Mouse (Mus musculus) midbrain, embryonic 12.5 days (tissue): ENCODE measurements around the gene Dot1l. TPM values are rescaled to one million over a fixed set of nuclear protein-coding genes. Genes with fewer than 3 reads are reported as not detected.
"Not testable (repeated sequence)": the region's sequence is repeated elsewhere in the genome, so short reads cannot be mapped to it uniquely, and the experiment has no call there.

Source experiments
- ATAC-seq: fragments of 200-750 bp; cut with Nextera tagmentation; 2 replicates; pipeline ENCODE4 v1.8.0; 2017; ENCODE audit warnings: low read depth, moderate TSS enrichment, moderate library complexity; ENCODE audit not compliant: low FRiP score
- H3K27ac ChIP-seq: fragments of 300-500 bp; sonication (generic); replicated peaks from 2 replicates; pipeline ENCODE4 v1.5.1; 2016; ENCODE audit warnings: mild to moderate bottlenecking
- H3K27me3 ChIP-seq: fragments of 300-500 bp; sonication (generic); 2 replicates; pipeline ENCODE4 v1.6.1; 2016; ENCODE audit warnings: mild to moderate bottlenecking
- H3K36me3 ChIP-seq: fragments of 300-500 bp; sonication (generic); 2 replicates; pipeline ENCODE4 v1.6.1; 2016
- H3K4me1 ChIP-seq: fragments of 300-500 bp; sonication (generic); 2 replicates; pipeline ENCODE4 v1.6.1; 2016
- H3K4me2 ChIP-seq: fragments of 300-500 bp; sonication (generic); replicated peaks from 2 replicates; pipeline ENCODE4 v1.6.1; 2016; ENCODE audit warnings: mild to moderate bottlenecking, moderate library complexity
- H3K4me3 ChIP-seq: fragments of 300-500 bp; sonication (generic); 2 replicates; pipeline ENCODE4 v1.5.1; 2016; ENCODE audit warnings: mild to moderate bottlenecking
- H3K9ac ChIP-seq: fragments of 300-500 bp; sonication (generic); replicated peaks from 2 replicates; pipeline ENCODE4 v1.6.1; 2016; ENCODE audit warnings: mild to moderate bottlenecking, moderate library complexity
- H3K9me3 ChIP-seq: fragments of 300-500 bp; sonication (generic); 2 replicates; pipeline ENCODE4 v1.6.1; 2016; ENCODE audit warnings: mild to moderate bottlenecking
- WGBS: fragments of 180-500 bp; shearing (Covaris S2); methylation state at CpG from one replicate; pipeline ENCODE4 v1.1.7; 2016; 5-methylcytosine and 5-hydroxymethylcytosine counted together
- polyA plus RNA-seq: library from polyadenylated mRNA; unstranded; fragments of >200 nt; fragmentation: Nextera tagmentation; extraction: Ambion mirVana; gene quantifications from 2 replicates; pipeline ENCODE4 v1.2.1, GENCODE M21; 2016

The Dot1l gene
- polyA plus RNA-seq, 1 experiment from 2014 or later: 26.9 TPM

- Histone ChIP-seq H3K4me3 (no peak overlapping the region), H3K27me3 (no peaks in the 10 kb centered on the region), H3K9ac (no peak overlapping the region), H3K27ac (no peak overlapping the region), H3K4me1 (no peaks in the 10 kb centered on the region), H3K36me3 (no peaks in the 10 kb centered on the region), H3K4me2 (no peak overlapping the region), H3K9me3 (no peaks in the 10 kb centered on the region)
- no peak for ATAC-seq
- 56% methylated on average over 6 of the region's 6 CpGs for WGBS
These were observed 63.7 kb downstream of the Dot1l start for GRCm38 (mm10) chr10:80818599-80819281.

GRCm38 (mm10) chr10:80819406-80819805, 64.4 kb downstream of the Dot1l start:
- H3K4me1 ChIP-seq: no peaks in the 10 kb centered on the region
- H3K27ac ChIP-seq: no peak overlapping the region
- H3K4me3 ChIP-seq: no peak overlapping the region
- no peak overlapping the region for H3K4me2 ChIP-seq
- H3K36me3 ChIP-seq: no peaks in the 10 kb centered on the region
- WGBS: 57% methylated on average over 3 of the region's 3 CpGs
- H3K9ac ChIP-seq: no peak overlapping the region
- no peaks in the 10 kb centered on the region for H3K9me3 ChIP-seq
- H3K27me3 ChIP-seq: no peaks in the 10 kb centered on the region
- ATAC-seq: no peak

DNA sequence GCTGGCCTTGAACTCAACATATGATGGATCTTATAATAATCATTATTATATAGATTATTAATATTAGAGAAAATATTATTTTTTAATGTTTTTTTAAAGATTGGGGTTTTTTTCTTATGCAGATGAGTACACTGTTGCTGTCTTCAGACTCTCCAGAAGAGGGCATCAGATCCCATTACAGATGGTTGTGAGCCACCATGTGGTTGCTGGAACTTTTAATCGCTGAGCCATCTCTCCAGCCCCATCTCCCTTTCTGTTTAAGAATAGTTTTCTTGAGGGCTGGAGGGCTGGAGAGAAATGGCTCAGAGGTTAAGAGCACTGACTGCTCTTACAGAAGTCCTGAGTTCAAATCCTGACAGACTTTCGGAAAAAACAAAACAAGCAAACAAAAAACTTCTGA, 67.0 kb downstream of the Dot1l start:
- 38% methylated on average over 2 of the region's 2 CpGs for WGBS
- Histone ChIP-seq H3K27me3 (no peaks in the 10 kb centered on the region), H3K27ac (no peak overlapping the region), H3K9ac (no peak overlapping the region), H3K9me3 (no peaks in the 10 kb centered on the region), H3K4me1 (0 out of 2 replicates have a peak, but pooled peaks cover 4% of the 10 kb centered on the region), H3K4me2 (no peak overlapping the region), H3K36me3 (no peaks in the 10 kb centered on the region), H3K4me3 (no peak overlapping the region)
- ATAC-seq: no peak

DNA sequence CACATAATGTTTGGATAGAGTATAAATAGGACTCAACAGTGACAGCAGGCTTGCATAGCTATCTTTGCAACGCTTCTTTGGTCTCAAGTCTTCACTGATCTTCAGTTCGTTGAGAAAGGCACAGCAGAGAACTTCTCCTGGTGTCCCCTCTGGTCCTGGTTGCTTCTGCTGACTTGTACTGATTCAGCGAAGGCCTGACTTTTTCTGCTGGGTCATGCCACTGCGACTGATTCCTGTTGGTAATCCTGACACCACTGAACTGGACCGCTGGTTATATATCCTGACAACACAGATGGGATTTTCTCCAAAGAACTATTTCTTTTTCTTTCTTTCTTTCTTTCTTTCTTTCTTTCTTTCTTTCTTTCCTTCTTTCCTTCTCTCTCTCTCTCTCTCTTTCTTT, 67.5 kb downstream of the Dot1l start:
- H3K9me3 ChIP-seq: no peaks in the 10 kb centered on the region
- no peaks in the 10 kb centered on the region for H3K27me3 ChIP-seq
- WGBS: 86% methylated on average over 5 of the region's 5 CpGs
- no peak overlapping the region for H3K9ac ChIP-seq
- H3K4me1 ChIP-seq: peaks cover 6% of the 10 kb centered on the region
- no peak overlapping the region for H3K4me3 ChIP-seq
- no peak overlapping the region for H3K27ac ChIP-seq
- no peak overlapping the region for H3K4me2 ChIP-seq
- ATAC-seq: no peak
- H3K36me3 ChIP-seq: no peaks in the 10 kb centered on the region

GRCm38 (mm10) chr10:80823316-80823715, 68.3 kb downstream of the Dot1l start:
- no peak for ATAC-seq
- no peak overlapping the region for H3K9ac ChIP-seq
- no peak overlapping the region for H3K4me3 ChIP-seq
- H3K4me2 ChIP-seq: no peak overlapping the region
- peaks cover 13% of the 10 kb centered on the region for H3K4me1 ChIP-seq
- H3K27ac ChIP-seq: no peak overlapping the region
- no peaks in the 10 kb centered on the region for H3K27me3 ChIP-seq
- 0 out of 2 replicates have a peak, but pooled peaks cover 3% of the 10 kb centered on the region for H3K36me3 ChIP-seq
- 82% methylated on average over 1 of the region's 1 CpGs for WGBS
- no peaks in the 10 kb centered on the region for H3K9me3 ChIP-seq

DNA sequence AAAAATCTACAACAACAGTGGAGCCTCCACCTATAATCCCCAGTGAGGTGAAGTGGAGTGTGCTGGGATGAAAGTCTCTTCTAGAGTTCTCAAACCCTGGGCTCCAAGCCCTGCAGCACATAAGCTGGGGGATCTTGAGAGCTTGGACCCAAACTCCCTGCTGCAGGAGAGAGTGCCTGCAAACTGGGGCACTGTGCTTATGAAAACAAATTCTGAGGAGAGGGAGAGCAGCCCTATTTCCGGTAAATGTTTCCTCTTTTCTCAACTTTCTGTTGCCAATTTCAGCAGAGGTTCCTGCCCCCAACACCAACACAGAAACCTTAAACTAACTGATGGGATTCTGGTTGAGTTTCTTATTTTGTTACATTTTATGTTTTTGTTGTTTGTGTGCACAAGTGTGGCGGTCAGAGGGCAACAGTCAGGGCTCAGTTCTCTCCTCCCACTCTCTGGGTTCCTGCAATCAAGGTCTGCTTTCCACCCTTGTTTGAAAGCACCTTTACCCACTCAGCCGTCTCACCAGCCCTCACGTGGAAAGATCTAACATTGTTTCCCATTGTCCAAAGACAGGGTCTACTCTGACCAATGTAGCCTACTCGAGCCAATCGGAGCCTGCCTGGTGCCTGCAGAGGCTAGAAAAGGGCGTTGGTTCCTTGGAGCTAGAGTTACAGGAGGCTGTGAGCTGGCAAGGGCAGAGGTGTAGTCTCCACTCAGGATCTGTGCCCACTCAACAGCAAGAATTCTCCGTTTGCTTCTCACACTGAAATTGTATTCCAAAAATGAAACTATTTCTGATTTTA, 69.0 kb downstream of the Dot1l start:
- Histone ChIP-seq H3K9ac (no peak overlapping the region; the same call in 1 of the 2 replicates), H3K4me1 (peaks cover 16% of the 10 kb centered on the region), H3K4me2 (no peak overlapping the region), H3K36me3 (peaks cover 8% of the 10 kb centered on the region), H3K27me3 (no peaks in the 10 kb centered on the region), H3K4me3 (no peak overlapping the region), H3K9me3 (no peaks in the 10 kb centered on the region), H3K27ac (no peak overlapping the region)
- ATAC-seq: no peak
- 76% methylated on average over 8 of the region's 8 CpGs for WGBS

DNA sequence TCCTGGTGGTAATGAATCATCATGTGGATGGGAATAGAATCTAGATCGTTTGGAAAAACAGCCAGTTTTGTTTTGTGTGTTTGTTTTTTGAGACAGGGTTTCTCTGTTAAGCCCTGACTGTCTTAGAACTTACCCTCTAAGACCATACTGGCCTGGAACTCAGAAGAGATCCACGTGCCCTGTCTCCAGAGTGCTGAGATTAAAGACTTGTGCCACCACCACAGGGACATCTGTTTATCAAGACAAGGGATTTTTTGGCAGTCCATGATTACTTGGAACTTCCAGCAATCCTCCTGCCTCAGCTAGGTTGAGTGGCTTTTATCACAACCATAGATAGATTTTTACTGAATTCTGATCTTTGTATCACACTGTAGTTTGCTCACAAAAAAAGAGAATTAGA, 69.8 kb downstream of the Dot1l start:
- ATAC-seq: no peak
- WGBS: 78% methylated on average over 2 of the region's 2 CpGs

DNA sequence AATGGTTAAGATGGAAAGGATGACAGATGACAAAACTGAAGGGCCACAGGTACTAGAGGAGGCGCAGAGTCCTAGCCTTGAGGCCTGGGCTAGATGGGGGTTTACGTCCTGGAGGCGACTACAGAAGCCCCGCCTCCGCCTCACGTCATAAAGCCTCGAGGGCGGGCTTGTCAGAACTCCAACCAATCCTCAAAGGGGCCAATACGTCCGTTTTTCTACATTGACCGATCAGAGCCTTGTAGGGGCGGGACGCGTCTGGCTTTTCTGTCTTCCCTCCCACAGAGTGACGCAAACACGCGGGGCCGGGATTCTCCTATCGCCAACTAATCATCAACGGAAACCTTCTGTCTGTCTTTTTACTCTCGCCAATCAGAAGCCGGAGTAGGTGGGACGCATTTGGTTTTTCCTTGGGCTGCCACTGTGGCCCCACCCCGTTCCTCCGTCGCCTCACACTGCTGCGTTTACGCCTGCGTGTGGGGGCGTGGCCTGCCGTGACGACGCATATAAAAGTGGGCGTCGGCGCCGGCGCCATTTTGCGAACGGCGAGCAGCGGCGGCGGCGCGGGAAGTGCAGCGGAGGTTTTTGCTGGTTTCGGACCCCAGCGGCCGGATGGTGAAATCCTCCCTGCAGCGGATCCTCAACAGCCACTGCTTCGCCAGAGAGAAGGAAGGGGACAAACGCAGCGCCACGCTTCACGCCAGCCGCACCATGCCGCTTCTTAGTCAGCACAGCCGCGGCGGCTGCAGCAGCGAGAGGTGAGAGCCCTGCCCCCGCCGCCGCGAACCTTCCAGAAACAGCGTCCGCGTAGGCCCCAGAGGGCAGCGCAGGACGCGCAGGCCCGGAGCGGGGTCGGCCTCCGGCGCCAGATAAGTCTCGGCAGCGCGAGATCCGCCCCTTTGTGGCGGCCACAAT, 71.4 kb downstream of the Dot1l start, which contains the start of gene Oaz1:
TSS of gene Oaz1 (plus strand) at position 506 of the 912 bp plus-strand sequence.
- under 1% methylated on average over 77 of the region's 82 CpGs for WGBS
- Histone ChIP-seq H3K27ac (peak within 1 kb of the TSS; percentile 91), H3K27me3 (no peaks in the 10 kb centered on the region), H3K4me2 (peak within 1 kb of the TSS; percentile 98), H3K4me1 (peaks cover 39% of the 10 kb centered on the region), H3K9ac (peak within 1 kb of the TSS; percentile 97), H3K36me3 (peaks cover 24% of the 10 kb centered on the region), H3K9me3 (no peaks in the 10 kb centered on the region), H3K4me3 (peak within 1 kb of the TSS; percentile 90)
- peak; percentile 96 for ATAC-seq

More for the DNA sequence above, 69.8 kb downstream of the Dot1l start:
- Histone ChIP-seq H3K4me3 (no peak overlapping the region), H3K36me3 (peaks cover 16% of the 10 kb centered on the region), H3K9ac (no peak overlapping the region), H3K27ac (no peak overlapping the region), H3K9me3 (no peaks in the 10 kb centered on the region), H3K4me1 (peaks cover 24% of the 10 kb centered on the region), H3K4me2 (no peak overlapping the region), H3K27me3 (no peaks in the 10 kb centered on the region)

DNA sequence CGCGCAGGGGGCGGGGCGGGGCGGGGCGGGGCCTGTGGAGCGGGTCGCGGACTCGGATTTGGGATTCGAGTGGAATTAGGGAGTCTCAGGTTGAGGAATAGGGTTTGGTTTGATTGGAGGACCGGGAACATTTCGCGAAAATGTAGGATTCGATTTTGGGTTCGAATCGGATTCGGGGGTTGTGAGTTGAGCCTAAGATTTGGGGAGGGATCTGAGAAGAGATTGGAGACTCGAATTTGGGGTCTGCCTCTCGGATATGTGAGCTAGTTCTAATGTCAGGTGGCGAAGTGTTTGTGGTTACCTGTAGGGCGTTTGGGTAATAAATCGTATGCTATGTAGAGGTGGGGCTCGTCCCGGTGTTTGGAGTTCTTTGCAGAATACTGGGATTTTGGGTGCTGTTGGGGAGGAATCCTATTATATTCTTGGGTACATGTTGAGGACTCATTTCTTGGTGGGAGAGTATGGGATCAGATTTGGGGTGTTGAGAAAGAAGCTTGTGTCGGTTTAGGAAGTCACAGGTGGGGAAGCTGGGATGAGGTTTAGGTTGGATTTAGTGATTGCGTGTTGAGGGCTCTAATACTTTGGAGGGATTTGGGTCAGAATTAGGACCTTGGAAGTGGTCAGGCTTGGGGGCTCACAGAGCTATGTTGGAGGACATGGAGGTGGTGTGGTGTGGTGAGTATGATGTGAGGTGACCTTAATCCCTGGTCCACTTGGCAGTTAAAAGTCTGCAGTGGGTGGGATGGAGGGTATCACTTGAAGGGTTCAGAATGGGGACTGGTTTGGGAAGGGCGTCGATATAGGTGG, 72.3 kb downstream of the Dot1l start:
- peaks cover 41% of the 10 kb centered on the region for H3K4me1 ChIP-seq
- H3K36me3 ChIP-seq: peaks cover 24% of the 10 kb centered on the region
- no peaks in the 10 kb centered on the region for H3K9me3 ChIP-seq
- H3K27ac ChIP-seq: peak overlapping the region; percentile 91
- peak overlapping the region; percentile 98 for H3K4me2 ChIP-seq
- peak overlapping the region; percentile 97 for H3K9ac ChIP-seq
- H3K27me3 ChIP-seq: no peaks in the 10 kb centered on the region
- peak overlapping the region; percentile 90 for H3K4me3 ChIP-seq
- no peak for ATAC-seq
- 9% methylated on average over 29 of the region's 29 CpGs for WGBS

GRCm38 (mm10) chr10:80827870-80828420, 72.9 kb downstream of the Dot1l start:
- peaks cover 24% of the 10 kb centered on the region for H3K36me3 ChIP-seq
- peaks cover 46% of the 10 kb centered on the region for H3K4me1 ChIP-seq
- peak overlapping the region; percentile 97 for H3K9ac ChIP-seq
- no peaks in the 10 kb centered on the region for H3K9me3 ChIP-seq
- ATAC-seq: no peak
- H3K27ac ChIP-seq: no peak overlapping the region
- peak overlapping the region; percentile 90 for H3K4me3 ChIP-seq
- peak overlapping the region; percentile 98 for H3K4me2 ChIP-seq
- WGBS: 94% methylated on average over 10 of the region's 10 CpGs
- H3K27me3 ChIP-seq: no peaks in the 10 kb centered on the region

DNA sequence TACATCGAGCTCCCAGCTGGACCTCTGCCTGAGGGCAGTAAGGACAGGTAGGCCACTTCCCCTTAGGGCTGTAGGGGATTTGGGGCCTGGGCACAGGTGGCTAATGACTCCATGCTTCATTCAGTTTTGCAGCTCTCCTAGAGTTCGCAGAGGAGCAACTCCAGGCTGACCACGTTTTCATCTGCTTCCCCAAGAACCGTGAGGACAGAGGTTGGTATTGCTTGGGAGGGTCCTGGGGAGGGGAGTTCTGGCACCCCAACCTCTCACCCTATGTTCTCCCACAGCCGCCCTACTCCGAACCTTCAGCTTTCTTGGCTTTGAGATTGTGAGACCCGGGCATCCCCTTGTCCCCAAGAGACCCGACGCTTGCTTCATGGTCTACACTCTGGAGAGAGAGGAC, 73.6 kb downstream of the Dot1l start:
- H3K27ac ChIP-seq, H3K27me3 ChIP-seq, ATAC-seq, H3K9me3 ChIP-seq: not testable (repeated sequence)
- Histone ChIP-seq H3K9ac (peak overlapping the region; percentile 97; the same call in 1 of the 2 replicates), H3K4me1 (peaks cover 49% of the 10 kb centered on the region), H3K36me3 (peaks cover 24% of the 10 kb centered on the region), H3K4me3 (peak overlapping the region; percentile 90), H3K4me2 (peak overlapping the region; percentile 98)
- WGBS: 86% methylated on average over 9 of the region's 9 CpGs
